Mouse (Mus musculus): Measurements from ENCODE around the gene Isg15. TPM values are rescaled to one million over a fixed set of nuclear protein-coding genes. Genes with fewer than 3 reads are reported as not detected.

The Isg15 gene
- polyA plus RNA-seq, 1 experiment: 0.86 TPM

DNA sequence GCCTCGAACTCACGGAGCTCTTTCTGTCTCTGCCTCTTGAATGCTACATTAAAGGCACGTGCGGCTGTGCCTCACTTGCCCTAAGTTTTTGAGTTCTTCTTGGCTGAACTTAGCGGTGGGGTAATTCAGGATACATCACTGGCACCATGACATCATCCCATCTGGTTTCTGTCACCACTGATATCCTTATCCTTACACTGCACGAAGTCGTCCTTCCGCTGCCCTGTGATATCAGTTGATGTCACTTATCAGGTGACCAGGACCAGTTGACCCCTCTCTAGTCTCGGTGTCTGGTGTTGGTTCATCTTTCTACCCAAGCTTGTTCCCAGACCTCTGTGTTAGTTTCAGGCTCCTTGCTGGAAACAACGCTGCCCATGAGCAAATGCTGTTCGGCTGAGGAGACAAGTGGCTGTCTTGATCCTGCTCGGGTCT lies 1.9 kb upstream of the Isg15 start:
- TF ChIP-seq POLR2A (IDR thresholded peaks at IDR 0.05; ENCODE audit: borderline replicate concordance, extremely low read depth, insufficient read depth, insufficient read length, poor library complexity, severe bottlenecking) (no peak), CTCF (IDR thresholded peaks at IDR 0.05; ENCODE audit: borderline replicate concordance, extremely low read depth, insufficient read depth, insufficient read length) (no peak)
- DNase-seq (ENCODE audit: low read depth): no peak

DNA sequence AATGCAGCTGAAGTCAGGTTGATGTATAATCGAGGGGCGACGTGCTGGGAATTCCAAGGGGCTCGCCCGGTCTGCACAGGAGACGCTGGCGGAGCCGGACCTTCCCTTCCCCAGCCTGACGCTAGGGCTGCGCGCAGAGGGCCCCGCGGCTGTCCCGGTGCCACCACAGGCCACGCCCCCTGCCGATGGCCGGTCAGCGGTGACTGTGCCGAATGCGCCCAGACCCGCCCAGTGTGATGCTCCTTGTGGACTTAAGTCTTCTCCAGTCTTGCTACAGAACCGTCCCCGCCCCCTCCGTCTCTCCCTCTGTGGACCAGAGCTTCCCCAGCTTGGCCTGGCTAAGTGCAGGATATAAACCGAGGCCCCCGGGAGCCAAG lies 2.8 kb downstream of the Isg15 start:
- 0 out of 2 replicates have a peak, but pooled peaks have one; percentile 21 for TF ChIP-seq CTCF (IDR thresholded peaks at IDR 0.05; ENCODE audit: borderline replicate concordance, extremely low read depth, insufficient read depth, insufficient read length)
- TF ChIP-seq POLR2A (IDR thresholded peaks at IDR 0.05; ENCODE audit: borderline replicate concordance, extremely low read depth, insufficient read depth, insufficient read length, poor library complexity, severe bottlenecking): peak; percentile 51
- DNase-seq (ENCODE audit: low read depth): peak; percentile 97

DNA sequence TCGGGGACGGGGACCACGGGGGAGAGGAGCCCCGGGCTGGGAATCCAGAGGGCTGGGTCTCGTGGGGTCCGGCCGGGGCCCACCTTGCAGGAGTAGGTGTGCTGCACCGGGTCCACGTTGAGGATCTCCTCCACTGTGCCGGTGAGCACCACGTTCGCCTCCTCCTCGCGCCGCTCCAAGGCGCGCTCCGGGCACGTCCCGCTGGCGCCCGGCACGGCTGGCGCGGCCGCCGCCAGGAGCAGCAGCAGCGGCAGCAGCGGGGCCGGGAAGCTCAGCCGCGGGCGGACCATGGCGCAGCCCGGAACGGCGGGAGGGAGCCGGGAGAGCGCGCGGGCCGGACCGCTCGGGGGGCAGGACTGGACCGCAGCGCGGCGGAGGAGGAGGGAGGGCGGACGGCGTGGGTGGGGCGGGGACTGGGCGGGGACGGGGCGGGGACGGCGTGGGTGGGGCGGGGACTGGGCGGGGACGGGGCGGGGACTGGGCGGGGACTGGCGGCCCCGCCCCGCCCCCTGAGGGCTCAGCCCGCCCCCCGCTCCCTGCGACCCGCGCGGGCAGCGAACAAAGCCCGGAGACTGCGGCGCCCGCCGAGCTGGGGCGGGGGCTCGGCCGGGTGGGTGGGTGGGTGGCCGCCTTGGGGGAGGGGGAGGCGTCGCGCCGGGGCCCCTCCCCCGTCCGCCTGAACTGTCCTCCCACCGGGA lies 3.3 kb downstream of the Isg15 start, which contains the start of gene Agrn:
Gene Agrn, minus strand, starts transcription at position 358 of the 698 bp plus-strand sequence.
- peak; percentile 69 for TF ChIP-seq POLR2A (IDR thresholded peaks at IDR 0.05; ENCODE audit: borderline replicate concordance, extremely low read depth, insufficient read depth, insufficient read length, poor library complexity, severe bottlenecking)
- no peak for TF ChIP-seq CTCF (IDR thresholded peaks at IDR 0.05; ENCODE audit: borderline replicate concordance, extremely low read depth, insufficient read depth, insufficient read length)
- DNase-seq (ENCODE audit: low read depth): no peak

DNA sequence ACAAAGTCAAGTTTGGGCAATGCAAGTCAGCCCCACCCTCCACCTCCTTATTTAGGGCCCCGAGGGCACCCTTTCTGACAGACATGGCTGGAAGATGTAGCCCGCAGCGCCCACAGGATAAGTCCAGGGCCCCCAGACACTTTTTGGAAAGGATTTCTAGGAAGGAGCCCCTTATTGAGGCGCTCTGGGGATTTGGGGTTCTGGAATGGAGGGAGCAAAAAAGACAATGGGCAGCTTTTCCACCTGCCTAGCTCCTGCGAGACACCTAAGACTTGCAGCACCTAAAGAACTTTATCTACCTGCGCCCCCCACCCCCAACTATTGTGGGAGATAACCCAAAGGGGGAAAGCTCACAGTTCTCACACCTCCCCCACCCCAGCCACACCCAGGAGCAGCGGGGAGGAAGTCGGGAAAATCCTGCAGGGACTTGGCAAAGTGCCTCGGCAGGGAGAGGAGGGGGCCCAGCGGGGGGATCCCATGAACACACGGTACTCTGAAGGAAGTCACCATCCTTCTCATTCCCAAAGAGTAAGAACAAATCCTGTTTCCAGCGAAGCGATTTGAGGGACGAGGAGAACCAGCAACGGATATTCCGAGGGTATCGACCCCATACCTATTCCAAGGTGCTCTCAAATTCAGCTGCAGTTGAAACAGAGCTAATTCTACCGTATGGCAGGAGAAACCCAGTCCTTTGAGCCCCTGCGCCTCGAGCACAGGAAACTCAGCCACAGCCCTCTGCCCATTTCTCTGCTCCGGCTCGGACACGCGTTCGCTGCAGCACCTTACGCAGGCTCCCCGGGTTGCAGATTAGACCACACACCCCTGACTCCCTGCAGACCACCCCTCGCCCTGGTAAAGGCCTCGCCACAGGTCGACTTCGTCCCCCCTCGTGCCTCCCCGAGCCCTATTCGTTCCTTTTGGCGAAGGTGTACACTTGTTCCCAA lies 4.4 kb downstream of the Isg15 start:
- peak; percentile 90 for DNase-seq (ENCODE audit: low read depth)
- TF ChIP-seq CTCF (IDR thresholded peaks at IDR 0.05; ENCODE audit: borderline replicate concordance, extremely low read depth, insufficient read depth, insufficient read length) (no peak), POLR2A (IDR thresholded peaks at IDR 0.05; ENCODE audit: borderline replicate concordance, extremely low read depth, insufficient read depth, insufficient read length, poor library complexity, severe bottlenecking) (no peak)

DNA sequence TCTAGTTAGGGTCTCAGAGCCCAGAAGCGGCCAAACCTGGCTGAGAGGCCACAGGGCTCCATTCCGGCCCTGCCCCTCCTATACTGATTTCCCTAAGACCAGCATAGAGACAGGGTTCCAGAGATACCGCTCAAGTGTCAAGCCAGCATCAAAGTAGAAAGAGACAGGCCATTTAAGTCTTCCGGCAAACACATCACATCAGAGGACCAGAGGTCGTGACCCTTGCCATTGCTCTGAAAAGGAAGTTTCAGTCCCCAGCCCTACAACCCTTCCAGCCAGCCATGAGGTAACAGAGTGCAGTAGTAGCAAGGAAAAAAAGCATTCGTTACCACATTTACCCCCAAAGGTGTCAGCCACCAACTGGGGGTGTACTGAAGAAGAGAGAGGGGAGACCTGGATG lies 6.3 kb downstream of the Isg15 start:
- DNase-seq (ENCODE audit: low read depth): no peak
- no peak for TF ChIP-seq CTCF (IDR thresholded peaks at IDR 0.05; ENCODE audit: borderline replicate concordance, extremely low read depth, insufficient read depth, insufficient read length)
- no peak for TF ChIP-seq POLR2A (IDR thresholded peaks at IDR 0.05; ENCODE audit: borderline replicate concordance, extremely low read depth, insufficient read depth, insufficient read length, poor library complexity, severe bottlenecking)

DNA sequence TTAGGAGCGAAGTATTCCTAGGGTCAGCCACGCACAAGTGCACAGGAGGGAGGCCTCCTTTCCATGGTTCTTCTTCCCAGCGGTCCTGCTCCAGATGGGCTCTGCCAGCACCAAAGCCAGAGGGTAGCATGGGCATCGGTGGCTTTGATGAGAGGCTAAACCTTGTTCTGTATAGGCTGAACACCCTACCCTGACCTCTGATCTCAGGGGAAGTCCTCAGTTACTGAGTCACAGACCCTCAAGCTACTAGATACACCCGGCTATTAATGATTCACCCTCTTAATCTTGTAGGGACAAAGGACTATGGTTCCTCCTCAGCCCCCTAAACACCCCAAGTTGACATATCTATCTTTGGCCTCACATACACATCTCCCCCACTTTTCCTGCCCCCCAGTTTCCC lies 6.7 kb downstream of the Isg15 start:
- DNase-seq (ENCODE audit: low read depth): no peak
- TF ChIP-seq POLR2A (IDR thresholded peaks at IDR 0.05; ENCODE audit: borderline replicate concordance, extremely low read depth, insufficient read depth, insufficient read length, poor library complexity, severe bottlenecking): no peak
- TF ChIP-seq CTCF (IDR thresholded peaks at IDR 0.05; ENCODE audit: borderline replicate concordance, extremely low read depth, insufficient read depth, insufficient read length): no peak

DNA sequence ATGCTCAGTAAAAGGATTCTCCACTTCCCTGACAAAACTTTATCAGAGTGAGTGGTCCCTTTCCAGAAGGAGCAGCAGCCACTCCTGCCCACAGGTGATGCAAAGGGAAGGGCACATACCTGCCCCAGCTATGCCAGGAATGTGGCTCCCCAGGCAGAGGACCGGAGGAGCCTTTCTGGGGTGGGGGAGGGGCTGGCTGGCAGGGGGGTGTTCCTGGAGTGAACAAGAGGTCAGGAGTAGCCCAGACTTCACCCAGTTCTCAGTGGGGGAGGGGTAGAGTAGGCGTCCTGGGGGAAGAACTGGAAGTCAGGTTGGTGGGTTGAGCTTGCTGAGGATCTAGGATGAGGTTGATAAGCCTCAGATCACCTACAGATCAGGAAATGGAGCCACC lies 7.4 kb downstream of the Isg15 start:
- no peak for DNase-seq (ENCODE audit: low read depth)
- TF ChIP-seq POLR2A (IDR thresholded peaks at IDR 0.05; ENCODE audit: borderline replicate concordance, extremely low read depth, insufficient read depth, insufficient read length, poor library complexity, severe bottlenecking) (no peak), CTCF (IDR thresholded peaks at IDR 0.05; ENCODE audit: borderline replicate concordance, extremely low read depth, insufficient read depth, insufficient read length) (no peak)

DNA sequence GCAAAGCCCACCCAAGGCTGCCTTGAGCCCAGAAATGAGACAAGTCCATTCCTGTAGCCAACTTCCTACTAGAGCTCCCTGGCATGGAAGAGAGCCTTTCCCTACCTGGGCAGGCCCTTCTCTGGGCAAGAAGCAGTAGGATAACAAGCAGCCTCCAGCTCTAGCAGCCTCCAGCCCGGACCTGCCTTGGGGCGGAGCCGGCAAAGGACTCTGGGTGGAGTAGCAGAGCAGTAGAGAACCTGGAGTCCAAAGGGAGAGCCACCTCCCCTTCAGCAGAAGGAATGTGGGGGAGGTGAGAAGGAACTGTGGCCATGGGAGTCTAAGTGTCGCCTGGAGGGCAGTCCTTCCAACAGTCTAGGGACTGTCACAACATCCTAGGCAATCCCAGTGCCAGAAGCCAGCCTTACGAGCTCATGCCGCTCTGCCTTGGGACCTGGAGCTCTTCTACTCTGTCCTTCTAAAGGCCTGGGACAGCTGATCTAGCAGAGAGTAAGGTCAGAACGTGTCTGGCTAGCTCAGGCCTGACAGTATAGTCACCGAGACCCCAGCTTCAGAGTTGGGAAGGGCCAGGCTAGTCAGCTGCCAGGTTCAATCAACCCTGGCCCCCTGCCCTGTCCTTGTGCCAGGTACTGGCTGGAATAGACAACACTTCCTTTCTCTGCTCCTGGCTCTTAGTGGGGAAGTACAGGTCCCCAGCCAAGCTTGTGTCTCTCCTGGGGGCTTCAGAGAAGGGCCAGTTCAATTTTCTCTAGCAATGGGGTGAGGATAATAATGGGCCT lies 8.0 kb downstream of the Isg15 start:
- TF ChIP-seq POLR2A (IDR thresholded peaks at IDR 0.05; ENCODE audit: borderline replicate concordance, extremely low read depth, insufficient read depth, insufficient read length, poor library complexity, severe bottlenecking) (no peak), CTCF (IDR thresholded peaks at IDR 0.05; ENCODE audit: borderline replicate concordance, extremely low read depth, insufficient read depth, insufficient read length) (no peak)
- peak; percentile 65 for DNase-seq (ENCODE audit: low read depth)

DNA sequence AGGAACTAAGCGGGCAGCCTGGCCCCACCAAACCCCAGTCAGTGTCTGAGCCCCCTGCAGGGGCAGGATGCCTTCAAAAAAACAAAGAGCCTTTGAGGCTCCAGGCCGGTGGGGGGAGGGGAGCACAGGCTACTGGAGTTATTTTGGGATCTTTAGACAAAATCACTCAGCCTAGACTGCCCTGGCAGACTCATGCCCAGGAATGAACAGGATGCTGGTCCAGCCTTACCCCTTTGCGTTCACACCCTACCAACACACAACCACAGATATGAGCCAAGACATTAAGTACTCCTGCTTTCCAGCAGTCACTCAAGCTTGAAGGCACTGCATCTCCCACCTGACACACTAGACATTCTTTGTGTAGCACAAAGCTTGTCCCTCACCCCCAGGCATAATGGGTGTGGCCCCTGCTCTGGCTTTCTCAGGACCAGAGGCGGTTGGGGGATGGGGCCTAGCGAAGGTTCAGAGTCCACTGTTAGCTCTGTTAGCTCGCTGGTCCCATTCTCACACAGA lies 11.8 kb downstream of the Isg15 start:
- DNase-seq (ENCODE audit: low read depth): peak; percentile 88
- TF ChIP-seq POLR2A (IDR thresholded peaks at IDR 0.05; ENCODE audit: borderline replicate concordance, extremely low read depth, insufficient read depth, insufficient read length, poor library complexity, severe bottlenecking) (no peak), CTCF (IDR thresholded peaks at IDR 0.05; ENCODE audit: borderline replicate concordance, extremely low read depth, insufficient read depth, insufficient read length) (no peak)

DNA sequence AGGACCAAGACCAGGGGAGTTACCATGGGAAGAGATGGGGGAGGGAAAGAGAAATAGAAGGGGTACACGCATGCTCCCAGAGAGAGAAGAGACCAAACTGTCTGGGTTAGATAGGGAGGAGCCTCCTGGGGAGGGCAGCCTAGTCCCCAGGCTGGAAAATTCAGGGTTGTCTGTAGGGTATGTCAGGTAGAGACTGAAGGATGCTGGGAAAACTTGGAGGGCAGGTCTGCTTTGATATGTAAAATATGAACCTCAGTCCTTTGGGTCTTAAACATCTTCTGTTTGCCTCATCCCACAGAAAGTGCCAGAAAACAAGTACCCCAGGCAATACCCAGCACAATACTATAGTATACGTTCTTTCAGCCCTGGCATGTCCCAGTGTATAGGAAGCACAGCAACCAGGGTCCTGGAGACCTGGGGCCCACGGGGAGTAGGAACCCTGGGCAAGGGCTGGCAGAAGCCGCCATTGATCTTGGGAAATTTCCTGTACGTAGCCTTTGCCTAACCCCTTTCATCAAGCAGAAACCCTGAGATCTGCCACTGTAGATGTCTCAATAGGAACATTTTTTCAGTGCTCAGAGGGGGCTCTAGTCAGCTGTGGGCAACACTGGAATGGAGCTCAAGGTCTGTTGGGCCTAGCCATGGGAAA lies 12.3 kb downstream of the Isg15 start:
- no peak for DNase-seq (ENCODE audit: low read depth)
- TF ChIP-seq CTCF (IDR thresholded peaks at IDR 0.05; ENCODE audit: borderline replicate concordance, extremely low read depth, insufficient read depth, insufficient read length) (no peak), POLR2A (IDR thresholded peaks at IDR 0.05; ENCODE audit: borderline replicate concordance, extremely low read depth, insufficient read depth, insufficient read length, poor library complexity, severe bottlenecking) (no peak)

All from brain, embryonic 14.5 days (tissue).